ENCODE assay signal across 17 mouse cellular contexts in the genomic region with DNA sequence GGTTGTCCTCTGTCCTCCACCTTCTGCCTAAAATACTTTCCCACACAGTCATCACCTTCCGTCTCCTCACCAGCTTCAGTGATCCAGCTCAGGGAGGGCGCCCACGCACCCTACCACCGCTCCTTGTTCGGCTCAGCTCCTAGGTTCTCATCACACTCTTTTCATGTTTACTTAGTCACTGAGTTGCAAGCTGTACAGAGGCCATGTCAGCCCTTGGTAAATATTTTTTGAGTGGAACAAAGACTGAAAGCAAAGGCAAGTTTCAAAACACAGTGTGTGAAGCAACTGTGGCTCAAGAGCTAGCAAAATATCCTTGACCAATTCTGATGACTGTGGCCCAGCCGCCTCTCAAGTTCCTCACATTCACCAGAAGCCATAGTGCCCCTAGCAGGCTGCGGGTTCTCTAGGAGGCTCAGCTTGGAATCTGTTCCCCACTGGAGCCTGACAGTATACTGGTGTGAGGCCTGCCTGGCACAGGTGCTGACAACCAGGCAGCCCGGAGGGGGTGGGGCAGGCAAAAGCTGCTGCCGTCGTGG. TPM values are rescaled to one million over a fixed set of nuclear protein-coding genes. Genes with fewer than 3 reads are reported as not detected.
DNase-seq lines count a peak whose midpoint lies in the region; ATAC-seq and TF ChIP-seq lines count a peak whose summit lies in the region.
"Had no signal": no experiment of that assay in that cellular context is flagged by ENCODE, and none has a peak within 500 bp of the region (broad histone marks: within the 10 kb centered on the region; RNA-seq: fewer than 3 reads in every experiment).

No protein-coding gene starts in this region.

- TF ChIP-seq CTCF in heart, postnatal 0 days (IDR thresholded peaks at IDR 0.05; ENCODE audit: low read depth): no peak

- no peak overlapping the region for H3K4me3 ChIP-seq in heart, postnatal 0 days (ENCODE audit: low read depth, low read length)
- no peak overlapping the region for H3K4me3 ChIP-seq in liver, embryonic 16.5 days (ENCODE audit: low read depth, low read length)
- H3K4me3 ChIP-seq: forebrain, embryonic 15.5 days had no signal

- no peaks in the 10 kb centered on the region for H3K36me3 ChIP-seq in heart, postnatal 0 days (replicated peaks; ENCODE audit: control insufficient read depth, insufficient read depth, low read length)
- H3K36me3 ChIP-seq in liver, embryonic 16.5 days (ENCODE audit: control insufficient read depth, insufficient read depth): no peaks in the 10 kb centered on the region
- H3K36me3 ChIP-seq: forebrain, embryonic 15.5 days had no signal

- no peak for DNase-seq in heart, postnatal 0 days (ENCODE audit: low spot score)
- no peak for DNase-seq in heart, adult 8-10 months (ENCODE audit: low spot score)
- DNase-seq in lung, postnatal 4 days: peak; percentile 68 to 86
- DNase-seq in layer of hippocampus, adult 11-12 months (ENCODE audit: low spot score): no peak
- DNase-seq in right cerebral cortex, postnatal 36 days (ENCODE audit: low spot score in 2 of 2): no peak
- no peak for DNase-seq in kidney, adult 9 months
- DNase-seq: cerebellum, adult 2 months; gastrocnemius, postnatal 25 days; kidney, postnatal 14 days; right cerebral cortex, postnatal 14 days had no signal

- peaks cover 8% of the 10 kb centered on the region for H3K4me1 ChIP-seq in heart, postnatal 0 days (ENCODE audit: control insufficient read depth, insufficient read depth)
- H3K4me1 ChIP-seq in liver, embryonic 16.5 days (ENCODE audit: control insufficient read depth, low read depth, low read length): peaks cover 47% of the 10 kb centered on the region

- H3K27ac ChIP-seq in heart, postnatal 0 days (ENCODE audit: low read depth): peak overlapping the region; percentile 43; the same call in 1 of the 2 replicates
- H3K27ac ChIP-seq in liver, embryonic 16.5 days (ENCODE audit: low read length): peak overlapping the region; percentile 94
- H3K27ac ChIP-seq: forebrain, embryonic 15.5 days had no signal

- H3K9ac ChIP-seq in heart, postnatal 0 days (replicated peaks; ENCODE audit: low read depth, low read length): no peak overlapping the region
- H3K9ac ChIP-seq in liver, embryonic 16.5 days (ENCODE audit: low read depth, low read length): peak overlapping the region; percentile 51
- H3K9ac ChIP-seq: forebrain, embryonic 15.5 days had no signal

- no peak overlapping the region for H3K4me2 ChIP-seq in heart, postnatal 0 days (ENCODE audit: low read depth, low read length)
- H3K4me2 ChIP-seq in liver, embryonic 16.5 days (ENCODE audit: low read depth, low read length): peak overlapping the region; percentile 72; the same call in 1 of the 2 replicates
- H3K4me2 ChIP-seq: forebrain, embryonic 15.5 days had no signal

- no peaks in the 10 kb centered on the region for H3K27me3 ChIP-seq in heart, postnatal 0 days (ENCODE audit: control insufficient read depth, insufficient read depth, low read length)
- peaks cover 5% of the 10 kb centered on the region for H3K27me3 ChIP-seq in liver, embryonic 16.5 days (ENCODE audit: control insufficient read depth, insufficient read depth, low read depth, low read length)
- H3K27me3 ChIP-seq: forebrain, embryonic 15.5 days had no signal

- ATAC-seq in heart, postnatal 0 days (ENCODE audit: insufficient read depth, low read depth): peak; percentile 40; the same call in 1 of the 2 replicates
- 0 out of 2 replicates have a peak, but pooled peaks have one; percentile 31 for ATAC-seq in granulocyte monocyte progenitor cell, adult 5-6 weeks (replicated peaks; ENCODE audit: poor library complexity, severe bottlenecking)
- ATAC-seq in liver, embryonic 16.5 days (ENCODE audit: low read depth): peak; percentile 63
- ATAC-seq: forebrain, embryonic 15.5 days; hindbrain, embryonic 16.5 days had no signal

- 60% methylated on average over 10 of the region's 10 CpGs for WGBS in heart, postnatal 0 days
- 62% methylated on average over 10 of the region's 10 CpGs for WGBS in liver, embryonic 16.5 days (ENCODE audit: insufficient replicate concordance)

- no peak for TF ChIP-seq EP300 in heart, postnatal 0 days (IDR thresholded peaks at IDR 0.05; ENCODE audit: low read depth)

- no peaks in the 10 kb centered on the region for H3K9me3 ChIP-seq in heart, postnatal 0 days (replicated peaks; ENCODE audit: control insufficient read depth, low read length)
- H3K9me3 ChIP-seq in liver, embryonic 16.5 days (replicated peaks; ENCODE audit: control insufficient read depth, low read length): no peaks in the 10 kb centered on the region
- H3K9me3 ChIP-seq: forebrain, embryonic 15.5 days had no signal

RNA-seq across cellular contexts. Expression of a gene that starts 32.2 kb away (rescaled TPM):
- total RNA-seq in heart, postnatal 0 days (2014; rRNA removed; ENCODE audit: low replicate concordance): 0.84 and 1.7 TPM in 2 replicates
- polyA plus RNA-seq in heart, postnatal 0 days (2015; fragmentation: Nextera tagmentation; extraction: Ambion mirVana): 0.33 and 0.55 TPM in 2 replicates
- total RNA-seq in heart, adult 8-10 months (2022): under 1 TPM in 1 of 4 experiments, not detected in 3; 0.23 TPM
- not detected in 2 replicates for total RNA-seq in granulocyte monocyte progenitor cell, adult 5-6 weeks (2014; fragmentation: Nextera tagmentation)
- total RNA-seq in granulocyte monocyte progenitor cell, adult 5-6 weeks (2017): not detected in 2 replicates
- not detected in 2 replicates for polyA plus RNA-seq in liver, embryonic 16.5 days (2015; fragmentation: Nextera tagmentation; extraction: Ambion mirVana)
- total RNA-seq: adrenal gland, postnatal 4 days; gastrocnemius, postnatal 25 days had no signal
- polyA plus RNA-seq: cerebellum, adult 2 months; neural tube, embryonic 14.5 days; stomach, embryonic 14.5 days had no signal

RNA-seq across cellular contexts. Expression of a gene that starts 36.9 kb away (rescaled TPM):
- 4.5 and 14.7 TPM in 2 replicates for total RNA-seq in heart, postnatal 0 days (2014; rRNA removed; ENCODE audit: low replicate concordance)
- 7.1 and 8.6 TPM in 2 replicates for polyA plus RNA-seq in heart, postnatal 0 days (2015; fragmentation: Nextera tagmentation; extraction: Ambion mirVana)
- total RNA-seq in heart, adult 8-10 months (2022): 10 to 100 TPM in 2 of 4 experiments, 1 to 10 TPM in 2; 9.6 to 10.9 (median 10.1) TPM
- 1.5 TPM in 1 of 2 replicates, not detected in the other for total RNA-seq in granulocyte monocyte progenitor cell, adult 5-6 weeks (2014; fragmentation: Nextera tagmentation)
- not detected in 2 replicates for total RNA-seq in granulocyte monocyte progenitor cell, adult 5-6 weeks (2017)
- polyA plus RNA-seq in liver, embryonic 16.5 days (2015; fragmentation: Nextera tagmentation; extraction: Ambion mirVana): 0.90 and 0.92 TPM in 2 replicates

Comparison
In these comparisons a context has a peak if more than half of its experiments do, and no peak if none do; other contexts are left out.
1. DNase-seq: peak in lung, postnatal 4 days (2 of 2); none in heart, postnatal 0 days (single experiment), heart, adult 8-10 months (single experiment), layer of hippocampus, adult 11-12 months (single experiment), right cerebral cortex, postnatal 36 days (0 of 2) and kidney, adult 9 months (single experiment).
2. Peak in every context shown above with its lines, with median percentiles within 50 percentile points of each other: ATAC-seq.